Mouse (Mus musculus) skeletal muscle tissue, adult 2 months (tissue): Measurements from ENCODE around the gene Serpinb6a.
"Not testable (repeated sequence)": the region's sequence is repeated elsewhere in the genome, so short reads cannot be mapped to it uniquely, and the experiment has no call there.

Experiments
- DNase-seq: peaks from one replicate; pipeline ENCODE4 v3.0.0-alpha.2; 2012; ENCODE audit warnings: low read depth, low spot score

Gene Serpinb6a

DNA sequence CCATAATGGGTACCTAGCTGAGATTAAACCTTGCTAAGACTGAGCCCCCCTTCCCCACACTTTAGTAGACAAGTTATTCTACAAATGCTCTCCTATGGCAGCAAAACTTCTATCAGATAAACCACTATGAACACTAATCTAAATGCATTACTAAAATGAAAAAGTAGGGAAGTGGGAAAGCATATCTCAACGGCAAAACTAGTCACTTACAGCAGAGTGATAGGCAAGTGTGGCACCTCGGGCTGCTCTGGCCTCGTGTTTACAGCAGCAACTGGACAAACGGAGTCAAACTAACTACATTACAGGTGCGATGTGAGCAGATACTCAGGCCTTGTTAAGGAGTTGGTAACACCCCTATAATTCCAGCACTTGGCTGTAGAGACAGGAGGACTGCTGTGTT, 13.0 kb downstream of the Serpinb6a start:
- no peak for DNase-seq

DNA sequence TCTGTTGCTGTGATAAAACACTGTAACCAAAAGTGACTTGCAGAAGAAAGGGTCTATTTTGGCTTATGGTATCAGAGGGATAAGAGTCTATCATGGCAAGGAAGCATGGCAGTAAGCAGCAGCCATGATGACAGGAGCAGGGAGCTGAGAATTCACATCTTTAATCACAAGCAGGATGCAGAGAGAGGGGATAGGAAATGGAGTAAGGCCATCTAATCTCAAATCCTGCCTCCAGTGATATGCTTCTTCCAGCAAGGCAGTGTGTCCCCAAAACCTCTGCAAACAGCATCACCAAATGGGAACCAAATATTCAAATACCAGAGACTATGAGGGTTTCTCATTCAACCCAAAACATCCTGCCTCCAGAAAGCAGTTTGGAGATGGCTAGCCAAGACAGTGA, 36.0 kb downstream of the Serpinb6a start:
- DNase-seq: no peak

DNA sequence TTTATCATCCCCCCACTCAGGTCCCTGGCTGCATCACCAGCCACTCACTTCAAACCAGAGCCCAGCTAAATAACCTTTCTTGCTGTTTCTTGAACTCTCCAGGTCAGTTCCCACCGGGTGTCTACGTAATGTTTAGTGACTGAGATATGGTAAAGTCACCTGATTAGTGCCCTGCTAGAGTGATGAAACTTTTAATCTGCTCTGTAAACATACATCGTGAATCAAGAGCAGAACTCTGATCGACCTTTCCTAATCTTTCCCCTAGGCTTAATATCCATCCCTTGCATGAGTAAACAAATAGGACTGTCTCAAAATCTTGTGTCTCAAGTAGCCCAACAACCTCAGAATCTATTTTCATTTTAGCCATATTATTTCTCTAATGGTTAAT, 36.6 kb downstream of the Serpinb6a start:
- DNase-seq: no peak

DNA sequence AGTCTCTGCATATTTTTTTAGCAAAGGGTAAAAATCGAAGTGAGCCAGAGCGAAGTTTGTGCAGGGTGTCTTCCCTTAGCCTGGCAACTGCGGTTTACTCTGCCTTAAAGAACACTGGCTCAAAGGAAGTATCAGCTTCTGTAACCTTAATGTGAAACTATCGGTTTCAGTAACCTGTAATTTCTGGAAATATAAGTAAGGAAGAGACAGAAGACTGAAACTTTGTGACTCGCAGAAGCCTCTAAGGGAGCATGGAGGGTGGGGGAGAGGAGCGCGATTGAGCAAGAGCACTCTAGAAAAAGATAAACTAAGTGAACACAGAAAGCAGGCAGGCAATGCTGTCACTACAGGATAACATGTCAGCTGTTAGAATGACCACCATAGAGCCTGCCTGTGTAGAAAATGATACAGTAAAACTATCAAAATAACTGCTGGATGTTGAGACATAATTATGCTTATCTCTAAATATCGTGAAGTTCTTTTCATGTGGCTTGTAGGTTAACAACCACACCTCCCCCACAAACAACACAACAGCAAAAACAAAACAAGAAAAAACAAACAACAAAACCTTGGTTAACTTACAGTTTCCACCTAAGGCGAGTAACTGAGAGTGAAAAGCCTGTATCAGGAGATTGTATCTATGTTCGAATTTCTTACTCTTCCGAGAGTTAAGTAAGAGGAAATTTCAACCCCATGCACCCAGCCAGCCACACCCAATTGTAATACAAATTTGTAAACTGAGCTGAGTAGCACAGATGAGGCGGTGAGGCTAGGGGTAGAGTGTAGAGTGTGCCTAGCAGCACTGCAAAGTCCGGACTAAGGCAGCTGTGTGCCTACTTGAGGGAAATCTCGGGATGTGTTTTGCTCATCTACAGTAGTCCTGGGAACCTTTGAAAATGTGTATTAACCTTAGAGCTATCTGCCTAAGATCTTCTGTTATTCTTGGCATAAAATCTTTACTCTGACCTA, 37.3 kb downstream of the Serpinb6a start:
- DNase-seq: peak; percentile 16

DNA sequence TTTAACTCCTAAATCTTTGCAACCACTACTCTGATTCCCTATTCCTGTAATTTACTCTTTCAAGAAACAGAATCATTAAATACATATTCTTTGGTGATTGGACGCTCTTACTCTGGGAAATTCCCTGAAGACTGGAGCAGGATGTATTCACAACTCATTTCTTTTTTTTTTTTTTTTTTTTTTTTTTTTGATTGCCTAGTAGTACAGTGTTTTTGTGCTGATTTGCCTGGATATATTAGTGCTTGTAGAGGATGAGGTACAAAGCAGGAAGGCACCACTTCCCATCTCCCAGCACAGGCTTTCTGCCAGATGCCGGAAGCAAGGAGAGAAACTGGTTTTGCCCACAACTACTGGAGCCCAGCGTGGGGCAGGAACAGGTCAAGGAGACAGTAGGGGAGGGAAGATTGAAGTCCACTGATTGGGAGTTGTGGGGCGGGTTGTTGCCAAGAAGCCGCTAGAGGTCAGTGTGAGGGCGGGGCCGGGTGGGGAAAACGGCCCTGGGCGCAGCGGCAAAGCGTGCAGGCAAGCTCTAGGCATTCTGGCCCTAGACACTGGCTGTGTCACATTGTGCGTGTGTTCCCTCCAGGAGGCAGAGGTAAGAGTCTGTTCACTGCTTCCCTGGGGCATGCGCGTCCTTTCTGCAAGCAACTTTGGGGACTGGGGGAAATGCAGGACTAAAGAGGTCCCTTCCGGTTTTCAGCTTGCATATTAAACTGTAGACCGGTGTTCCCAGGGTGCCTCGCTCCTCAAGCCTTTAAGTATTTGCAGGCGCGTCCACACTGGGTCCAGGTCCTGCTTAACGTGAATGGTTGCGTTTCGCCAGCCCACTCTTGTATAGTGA, 38.2 kb downstream of the Serpinb6a start, which contains the start of gene Nqo2:
Nqo2 (plus strand) TSS at position 482 of the 841 bp plus-strand sequence.
- DNase-seq: peak; percentile 69

DNA sequence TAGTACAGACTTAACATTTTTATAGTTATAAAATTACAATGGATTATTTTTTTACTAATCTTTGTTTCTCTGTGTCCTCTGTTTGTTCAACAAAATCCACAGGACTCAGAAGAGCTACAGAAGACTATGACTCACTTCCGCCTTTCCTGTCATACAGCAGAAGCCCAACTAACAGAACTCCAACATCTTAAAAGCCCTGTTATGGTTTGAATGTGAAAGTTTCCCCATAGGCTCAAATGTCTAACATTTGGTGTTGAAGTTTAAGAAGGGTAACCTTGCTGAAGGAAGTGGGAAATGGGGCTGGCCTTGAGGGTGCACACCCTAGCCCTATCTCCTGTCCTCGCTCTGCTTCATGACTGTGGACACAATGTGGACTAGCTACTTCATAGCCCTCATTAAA, 42.8 kb downstream of the Serpinb6a start:
- DNase-seq: no peak

DNA sequence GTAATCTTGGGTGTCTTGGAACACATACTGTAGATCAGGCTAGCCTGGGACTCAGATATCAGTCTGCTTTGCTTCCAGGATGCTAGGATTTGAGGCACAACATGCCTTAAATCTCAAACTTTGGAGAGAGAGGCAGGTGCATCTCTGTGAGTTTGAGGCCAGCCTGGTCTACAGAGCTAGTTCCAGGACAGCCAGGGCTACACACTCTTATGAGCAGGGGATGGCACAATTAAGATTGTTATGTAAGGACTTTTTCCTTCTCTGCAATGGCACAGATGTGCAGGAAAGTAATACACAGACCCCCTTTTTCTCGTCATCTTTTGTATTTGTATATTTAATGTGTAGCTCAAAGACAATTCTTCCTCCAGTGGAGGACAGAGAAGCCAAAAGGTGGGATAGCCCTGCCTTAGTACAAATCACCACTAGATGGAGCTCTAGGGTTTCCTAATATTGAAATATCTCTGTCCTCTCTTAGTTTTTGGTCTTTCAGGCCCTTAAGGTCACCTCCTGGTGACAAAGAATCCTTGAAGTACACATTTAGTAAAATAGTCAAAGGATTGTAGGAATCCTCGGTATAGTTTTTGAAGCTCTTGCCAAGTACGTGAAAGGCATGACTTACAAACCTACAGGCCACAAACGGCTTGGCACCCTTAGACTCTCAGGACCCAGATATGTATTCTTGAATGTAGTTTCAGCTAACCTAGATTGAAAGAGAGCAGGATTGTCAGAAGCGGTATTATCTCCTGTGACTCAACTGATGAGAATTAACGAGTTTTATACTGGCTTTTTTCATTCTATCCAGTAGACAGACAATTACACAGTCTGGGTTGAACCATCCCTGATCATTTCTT, 45.8 kb downstream of the Serpinb6a start:
- DNase-seq: peak; percentile 33

DNA sequence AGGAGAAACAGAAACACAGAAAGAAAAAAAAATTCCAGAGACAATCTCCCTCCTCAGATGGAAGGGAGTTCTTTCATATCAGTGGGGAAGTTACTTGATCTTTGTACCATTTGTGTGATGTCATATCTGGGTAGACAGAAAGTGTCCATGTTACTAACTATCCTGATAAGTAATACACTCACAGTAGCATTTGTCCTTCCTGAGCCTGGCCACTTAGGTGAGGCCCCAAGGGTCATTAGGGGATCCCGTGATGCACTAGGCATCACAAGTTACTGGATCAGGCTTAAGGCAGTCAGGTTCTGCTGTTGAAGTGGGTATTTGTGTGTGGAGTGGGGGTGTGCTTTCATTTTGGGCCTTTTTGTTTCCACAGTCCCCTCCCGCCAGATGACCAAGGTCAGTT, 49.6 kb downstream of the Serpinb6a start:
- no peak for DNase-seq

DNA sequence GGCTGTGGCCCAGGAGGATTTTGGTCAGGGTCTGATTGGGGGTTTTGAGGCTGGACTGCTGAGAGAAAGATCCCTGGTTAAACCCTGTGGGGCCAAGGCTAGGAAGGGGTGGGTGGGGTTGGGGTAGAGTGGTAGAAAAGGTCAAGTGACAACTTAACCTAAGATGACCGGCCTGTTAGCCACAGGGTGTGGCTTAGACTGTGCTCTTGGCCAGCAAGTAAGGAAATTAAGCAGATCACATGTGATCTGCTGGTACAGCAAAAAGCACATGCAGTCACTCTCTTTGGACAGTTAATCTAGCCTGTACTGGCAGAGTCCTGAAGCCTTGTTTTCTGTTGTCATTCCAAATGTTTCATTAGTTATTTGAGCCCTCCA, 50.5 kb downstream of the Serpinb6a start:
- peak; percentile 78 for DNase-seq

DNA sequence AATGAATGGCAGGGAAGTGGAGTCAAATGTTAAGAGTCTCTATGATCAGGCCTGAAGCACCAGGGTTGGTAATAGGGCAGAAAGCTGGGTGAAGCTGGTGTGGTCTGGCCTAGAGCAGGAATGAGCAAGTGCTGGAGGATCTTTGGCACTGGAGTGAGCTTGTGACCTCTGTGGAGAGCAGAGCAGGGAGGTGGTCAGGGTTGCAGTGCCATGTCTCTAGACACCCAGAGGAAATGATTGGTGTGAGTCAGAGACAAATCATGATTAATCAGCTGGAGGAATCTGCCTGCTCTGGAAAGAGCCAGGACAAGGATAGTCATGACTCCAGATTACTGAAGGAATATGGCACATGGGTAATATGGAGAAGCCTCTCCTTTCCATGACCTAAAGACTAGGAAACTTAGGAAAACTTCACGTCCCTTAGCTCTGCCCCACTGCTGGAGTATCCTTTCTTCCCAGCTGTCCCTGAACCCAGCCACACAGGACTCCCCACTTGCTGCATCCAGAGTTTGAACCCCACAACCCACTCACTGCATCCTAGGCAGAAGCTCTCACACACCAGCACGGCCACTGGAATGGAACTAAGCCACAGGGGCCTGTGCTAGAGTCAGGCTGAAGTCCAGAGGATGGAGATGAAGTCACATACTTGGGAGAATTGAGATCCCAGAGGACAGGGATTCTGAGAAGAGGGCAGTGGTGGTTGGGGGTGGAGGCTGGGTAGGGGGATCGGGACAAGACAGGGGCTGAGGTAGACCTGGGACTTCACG, 51.1 kb downstream of the Serpinb6a start:
- DNase-seq: peak; percentile 40

DNA sequence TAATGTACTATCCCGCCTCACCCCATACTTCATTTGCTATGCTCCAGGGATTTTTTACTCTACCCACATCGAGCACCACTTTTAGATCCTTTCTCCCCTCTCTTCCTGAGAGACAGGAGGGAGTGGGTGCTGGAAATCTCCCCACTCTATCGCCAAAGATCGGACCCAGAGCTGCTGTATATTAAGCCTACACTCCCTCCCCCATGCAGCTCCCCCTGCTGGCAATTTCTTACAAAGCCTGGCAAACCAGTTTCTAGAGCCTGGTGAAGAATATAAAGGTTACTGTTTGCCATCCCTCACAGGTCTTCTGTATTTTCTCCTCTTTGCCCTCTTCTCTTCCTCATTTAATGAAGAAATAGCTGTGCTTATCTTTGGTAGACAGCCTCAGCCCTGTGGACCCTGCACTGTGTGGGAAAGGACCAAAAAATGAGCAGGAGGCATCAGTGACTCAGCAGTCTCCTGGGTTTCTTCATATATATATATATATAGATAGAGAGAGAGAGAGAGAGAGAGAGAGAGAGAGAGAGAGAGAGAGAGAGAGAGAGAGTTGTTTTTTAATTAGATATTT, 60.3 kb downstream of the Serpinb6a start:
- no peak for DNase-seq

DNA sequence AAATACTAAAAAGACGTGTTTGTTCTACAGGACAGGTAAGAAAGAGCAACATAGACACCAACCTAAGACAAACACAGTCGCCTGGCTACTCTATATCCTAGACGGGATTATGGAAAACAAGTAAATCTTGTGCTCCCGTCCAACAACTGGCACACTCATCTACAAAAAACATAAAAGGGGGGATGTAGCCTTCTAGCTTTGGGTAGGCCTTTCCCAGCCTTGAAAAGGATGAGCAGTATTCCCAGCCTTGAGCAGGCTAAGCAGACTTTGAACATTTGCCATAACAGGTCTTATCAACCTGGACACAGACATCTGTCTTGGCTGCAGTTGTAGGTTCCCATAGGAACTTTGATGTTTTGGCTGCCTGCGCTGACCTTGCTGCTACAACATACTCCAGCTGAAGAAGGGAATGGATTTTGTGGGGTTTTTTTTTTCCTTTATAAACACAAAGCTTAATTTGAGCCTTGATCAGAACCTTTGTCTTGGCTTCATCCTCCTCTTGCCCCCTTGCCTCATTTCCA, 61.2 kb downstream of the Serpinb6a start:
- no peak for DNase-seq

DNA sequence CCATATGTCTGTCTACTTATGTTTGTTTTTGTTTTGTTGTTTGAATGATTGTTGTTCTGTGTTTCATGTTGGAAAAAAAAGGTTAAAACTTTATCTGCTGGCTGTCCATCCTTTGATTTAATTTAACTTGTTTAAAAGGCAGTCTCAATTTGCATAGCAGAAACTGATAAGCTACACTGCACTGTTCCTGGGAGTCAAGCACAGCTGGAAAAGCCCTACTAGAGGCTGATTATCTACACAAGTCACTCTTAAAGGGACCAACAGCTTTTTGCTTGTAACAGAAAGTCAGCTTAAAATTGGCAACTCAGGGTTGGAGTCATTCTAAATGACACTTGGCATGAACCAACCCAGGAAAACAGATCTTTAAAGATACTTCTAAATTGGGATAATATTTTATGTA, 65.0 kb downstream of the Serpinb6a start:
- DNase-seq: not testable (repeated sequence)

DNA sequence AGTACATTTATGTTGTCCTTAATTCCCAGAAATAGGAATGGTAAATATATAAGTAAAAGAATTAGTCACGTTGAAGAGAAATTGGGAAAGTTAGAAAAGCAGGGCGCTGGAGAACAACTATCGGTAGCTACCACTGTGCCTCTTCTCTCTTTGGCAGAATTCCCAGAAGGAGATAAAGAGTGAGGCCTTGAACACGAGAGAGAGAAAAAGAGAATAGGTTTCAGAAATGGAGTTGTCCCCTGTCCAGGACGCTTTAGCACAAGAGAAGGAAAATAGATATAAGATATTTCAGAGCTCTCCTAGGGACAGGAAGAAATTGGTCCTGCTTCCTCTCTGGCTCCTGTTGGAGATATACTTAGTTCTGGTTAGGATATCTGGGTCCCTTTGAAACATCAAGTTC, 65.4 kb downstream of the Serpinb6a start:
- no peak for DNase-seq

DNA sequence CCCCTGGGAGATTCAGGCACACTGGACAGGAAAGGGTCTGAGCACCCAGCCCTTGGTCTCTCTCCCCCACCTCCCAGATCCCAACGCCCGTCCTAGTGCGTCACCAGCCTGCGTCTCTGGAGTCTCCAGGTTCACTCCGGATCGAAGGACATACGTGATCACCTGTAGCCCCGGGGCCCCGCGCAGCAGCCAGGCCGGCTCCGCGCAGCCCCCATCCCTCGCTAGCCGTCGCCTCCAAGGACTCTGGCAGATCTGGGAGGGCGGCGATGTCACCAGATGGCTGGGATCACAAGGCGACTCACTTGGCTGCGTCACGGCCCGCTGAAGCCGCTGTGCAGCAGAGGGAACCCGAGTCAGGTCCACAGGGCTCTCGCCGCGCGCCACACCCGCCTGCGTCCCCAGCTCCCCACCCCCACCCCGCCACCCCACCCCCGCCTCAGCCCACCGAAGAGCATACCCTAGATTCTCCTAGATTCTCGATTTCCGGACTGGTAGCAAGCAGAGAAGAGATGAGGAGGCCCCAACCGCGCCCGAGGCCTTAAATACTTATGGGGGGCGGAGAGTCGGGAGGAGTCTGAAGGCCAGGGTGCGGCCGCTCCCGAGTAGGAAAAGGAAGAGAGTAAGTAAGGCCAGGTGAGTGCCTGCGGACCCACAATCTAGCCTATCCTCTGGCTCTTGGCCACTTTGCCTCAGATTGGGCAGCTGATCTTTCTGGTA, 67.0 kb downstream of the Serpinb6a start:
- DNase-seq: peak; percentile 71

DNA sequence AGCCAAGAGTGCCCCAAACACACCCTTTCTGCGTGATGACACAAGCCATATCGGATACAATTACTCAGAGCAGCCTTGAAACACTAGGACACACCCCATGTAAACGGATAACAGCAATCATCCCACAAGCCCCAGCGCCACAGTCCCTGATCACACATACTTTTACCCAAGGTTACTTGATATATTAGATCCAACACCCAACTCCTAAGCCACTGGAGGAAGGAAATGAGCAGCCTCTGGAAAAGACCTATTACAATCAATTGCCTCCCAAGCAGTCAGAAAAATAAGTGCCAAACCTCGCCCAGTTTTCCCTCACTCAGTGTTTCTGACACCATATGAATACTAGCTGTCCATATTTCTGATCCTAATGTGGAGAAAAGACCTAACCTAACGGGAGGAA, 67.9 kb downstream of the Serpinb6a start:
- peak; percentile 56 for DNase-seq

DNA sequence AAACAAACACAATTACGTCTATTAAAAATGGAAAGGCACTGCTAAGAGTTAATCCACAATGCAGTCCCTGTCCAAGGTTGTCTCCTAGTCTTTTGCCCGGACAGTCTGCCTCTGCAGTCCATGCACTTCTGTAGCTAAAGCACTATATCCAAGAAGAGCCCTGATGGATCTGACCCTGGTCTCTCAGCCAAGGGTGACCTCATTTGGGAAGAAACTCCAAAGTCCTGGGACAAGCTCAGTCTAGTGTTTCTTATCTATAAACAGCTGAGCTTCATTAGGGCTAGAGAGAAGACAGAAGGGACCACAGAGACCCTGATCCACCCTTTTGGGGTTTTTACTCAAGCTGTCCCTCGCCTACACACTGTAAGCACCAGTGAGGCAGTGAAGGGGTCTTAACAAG, 71.7 kb downstream of the Serpinb6a start:
- peak; percentile 47 for DNase-seq

DNA sequence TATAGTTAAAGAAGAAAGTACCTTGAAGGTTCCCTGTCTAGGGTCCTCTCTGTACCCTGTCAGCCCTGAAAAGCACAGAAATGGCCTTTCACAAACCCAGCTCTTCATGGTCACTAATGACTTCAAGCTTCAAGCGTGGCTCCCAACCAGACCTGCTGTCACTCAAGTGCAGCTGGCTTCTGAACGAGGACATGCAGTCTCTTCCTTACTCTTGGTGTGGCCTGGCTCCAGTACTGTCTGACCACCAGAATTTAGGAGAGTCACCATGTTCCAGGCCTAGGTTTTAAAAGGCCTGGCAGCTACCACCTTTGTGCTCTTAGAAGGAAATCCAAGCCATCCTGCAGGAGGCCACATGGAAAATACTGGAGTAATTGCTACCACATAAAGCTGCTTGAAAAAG, 72.3 kb downstream of the Serpinb6a start:
- DNase-seq: peak; percentile 81

DNA sequence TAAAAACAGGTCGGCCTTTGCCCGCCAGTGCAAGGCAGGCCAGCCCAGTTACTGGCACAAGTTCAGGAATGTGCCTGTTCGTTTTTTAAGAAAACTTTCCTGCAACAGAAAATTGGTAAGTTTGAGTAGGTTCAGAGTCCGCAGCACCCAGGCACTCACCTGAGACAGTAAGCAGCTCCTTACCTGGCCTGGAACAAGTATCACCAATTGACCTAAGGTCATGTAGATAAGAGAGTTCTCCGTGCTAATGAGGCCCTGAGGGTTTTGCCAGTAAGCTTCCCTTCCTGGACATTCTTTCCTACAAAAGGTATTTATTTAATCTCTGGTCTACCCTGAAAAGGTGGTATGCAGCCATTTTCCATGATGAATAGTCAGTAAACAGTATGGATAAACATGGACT, 80.9 kb downstream of the Serpinb6a start:
- DNase-seq: no peak

DNA sequence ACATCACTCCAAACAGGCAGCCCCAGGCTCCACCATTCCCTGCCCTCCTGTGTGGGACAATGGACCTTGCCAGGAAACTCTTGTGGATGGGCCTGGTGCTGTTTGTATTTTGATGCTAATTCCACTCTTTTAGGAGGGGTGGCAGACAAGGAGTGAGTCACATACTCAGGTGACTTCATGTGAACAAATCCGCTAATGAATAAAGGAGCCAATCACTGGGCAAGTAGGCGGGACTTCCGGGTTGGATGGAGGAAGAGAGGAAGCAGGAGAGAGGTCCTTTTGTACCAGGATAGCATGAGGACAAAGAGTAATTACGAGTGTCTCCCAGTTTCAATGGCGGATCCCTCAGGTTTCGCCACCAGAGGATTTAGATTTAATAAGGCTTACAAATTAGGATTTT, 81.6 kb downstream of the Serpinb6a start:
- no peak for DNase-seq
